ENCODE assay signal across 12 mouse cellular contexts in genomic region chr13:107956246-107956645, GRCm38 (mm10).
DNase-seq lines count a peak whose midpoint lies in the region; ATAC-seq and TF ChIP-seq lines count a peak whose summit lies in the region.
"Had no signal": no experiment of that assay in that cellular context is flagged by ENCODE, and none has a peak within 500 bp of the region (broad histone marks: within the 10 kb centered on the region; RNA-seq: fewer than 3 reads in every experiment).

No protein-coding gene starts in this region.

- WGBS in intestine, embryonic 15.5 days = 34% methylated on average over 3 of the region's 3 CpGs
- WGBS in intestine, embryonic 16.5 days = 34% methylated on average over 3 of the region's 3 CpGs
- 16% methylated on average over 3 of the region's 3 CpGs for WGBS in midbrain, embryonic 12.5 days
- WGBS in midbrain, postnatal 0 days = 24% methylated on average over 3 of the region's 3 CpGs
- 29% methylated on average over 3 of the region's 3 CpGs for WGBS in stomach, embryonic 15.5 days

- H3K9ac ChIP-seq in intestine, embryonic 15.5 days = no peak overlapping the region
- no peak overlapping the region for H3K9ac ChIP-seq in intestine, embryonic 16.5 days (ENCODE audit: low read depth, low read length)
- H3K9ac ChIP-seq in midbrain, embryonic 12.5 days (replicated peaks) = no peak overlapping the region
- H3K9ac ChIP-seq in midbrain, postnatal 0 days (replicated peaks; ENCODE audit: low read length, poor library complexity, severe bottlenecking) = no peak overlapping the region
- H3K9ac ChIP-seq in stomach, embryonic 15.5 days = no peak overlapping the region
- H3K9ac ChIP-seq: hindbrain, embryonic 14.5 days had no signal

- no peak for ATAC-seq in intestine, embryonic 15.5 days
- no peak for ATAC-seq in intestine, embryonic 16.5 days
- no peak for ATAC-seq in midbrain, embryonic 12.5 days (ENCODE audit: low FRiP score, low read depth)
- ATAC-seq in midbrain, postnatal 0 days (ENCODE audit: low FRiP score) = no peak
- no peak for ATAC-seq in stomach, embryonic 15.5 days (ENCODE audit: insufficient read depth, low FRiP score, low read depth)
- no peak for ATAC-seq in erythroblast, adult 5-6 weeks (replicated peaks; ENCODE audit: low FRiP score, poor library complexity, severe bottlenecking)

- H3K27ac ChIP-seq in intestine, embryonic 15.5 days = 0 out of 2 replicates have a peak overlapping the region, but pooled peaks have one; percentile 48
- no peak overlapping the region for H3K27ac ChIP-seq in intestine, embryonic 16.5 days (ENCODE audit: low read length)
- peak overlapping the region; percentile 75; the same call in 1 of the 2 replicates for H3K27ac ChIP-seq in midbrain, embryonic 12.5 days (replicated peaks)
- H3K27ac ChIP-seq in midbrain, postnatal 0 days (ENCODE audit: low read depth, low read length) = no peak overlapping the region
- peak overlapping the region; percentile 73 for H3K27ac ChIP-seq in stomach, embryonic 15.5 days
- H3K27ac ChIP-seq: hindbrain, embryonic 14.5 days had no signal

- no peaks in the 10 kb centered on the region for H3K36me3 ChIP-seq in intestine, embryonic 15.5 days
- H3K36me3 ChIP-seq in intestine, embryonic 16.5 days (ENCODE audit: control insufficient read depth, insufficient read depth, low read length) = no peaks in the 10 kb centered on the region
- no peaks in the 10 kb centered on the region for H3K36me3 ChIP-seq in midbrain, embryonic 12.5 days
- no peaks in the 10 kb centered on the region for H3K36me3 ChIP-seq in midbrain, postnatal 0 days (ENCODE audit: insufficient read depth, low read length)
- H3K36me3 ChIP-seq in stomach, embryonic 15.5 days = no peaks in the 10 kb centered on the region

- H3K4me1 ChIP-seq in intestine, embryonic 15.5 days (replicated peaks) = peaks cover 21% of the 10 kb centered on the region
- peaks cover 30% of the 10 kb centered on the region for H3K4me1 ChIP-seq in intestine, embryonic 16.5 days (ENCODE audit: control insufficient read depth, insufficient read depth, low read length)
- peaks cover 29% of the 10 kb centered on the region for H3K4me1 ChIP-seq in midbrain, embryonic 12.5 days
- 0 out of 2 replicates have a peak, but pooled peaks cover 3% of the 10 kb centered on the region for H3K4me1 ChIP-seq in midbrain, postnatal 0 days (ENCODE audit: insufficient read depth, low read length)
- peaks cover 21% of the 10 kb centered on the region for H3K4me1 ChIP-seq in stomach, embryonic 15.5 days

- TF ChIP-seq CTCF in midbrain, postnatal 0 days (IDR thresholded peaks at IDR 0.05) = no peak

- no peaks in the 10 kb centered on the region for H3K9me3 ChIP-seq in intestine, embryonic 15.5 days
- no peaks in the 10 kb centered on the region for H3K9me3 ChIP-seq in intestine, embryonic 16.5 days (ENCODE audit: control insufficient read depth, low read length)
- H3K9me3 ChIP-seq in midbrain, embryonic 12.5 days = no peaks in the 10 kb centered on the region
- no peaks in the 10 kb centered on the region for H3K9me3 ChIP-seq in midbrain, postnatal 0 days (ENCODE audit: low read length)
- H3K9me3 ChIP-seq in stomach, embryonic 15.5 days = no peaks in the 10 kb centered on the region

- no peak overlapping the region for H3K4me3 ChIP-seq in intestine, embryonic 15.5 days (replicated peaks)
- no peak overlapping the region for H3K4me3 ChIP-seq in intestine, embryonic 16.5 days (ENCODE audit: low read length)
- no peak overlapping the region for H3K4me3 ChIP-seq in midbrain, embryonic 12.5 days
- no peak overlapping the region for H3K4me3 ChIP-seq in midbrain, postnatal 0 days (ENCODE audit: low read depth, low read length)
- no peak overlapping the region for H3K4me3 ChIP-seq in stomach, embryonic 15.5 days (replicated peaks)

- no peak overlapping the region for H3K4me2 ChIP-seq in intestine, embryonic 15.5 days (replicated peaks)
- H3K4me2 ChIP-seq in intestine, embryonic 16.5 days (ENCODE audit: low read depth, low read length) = no peak overlapping the region
- H3K4me2 ChIP-seq in midbrain, embryonic 12.5 days (replicated peaks) = peak overlapping the region; percentile 31; the same call in 1 of the 2 replicates
- H3K4me2 ChIP-seq in midbrain, postnatal 0 days (ENCODE audit: low read depth, low read length, poor library complexity, severe bottlenecking) = no peak overlapping the region
- no peak overlapping the region for H3K4me2 ChIP-seq in stomach, embryonic 15.5 days
- H3K4me2 ChIP-seq: hindbrain, embryonic 14.5 days had no signal

- no peaks in the 10 kb centered on the region for H3K27me3 ChIP-seq in intestine, embryonic 15.5 days (replicated peaks)
- no peaks in the 10 kb centered on the region for H3K27me3 ChIP-seq in intestine, embryonic 16.5 days (replicated peaks; ENCODE audit: control insufficient read depth, insufficient read depth, low read length)
- no peaks in the 10 kb centered on the region for H3K27me3 ChIP-seq in midbrain, embryonic 12.5 days
- no peaks in the 10 kb centered on the region for H3K27me3 ChIP-seq in midbrain, postnatal 0 days (ENCODE audit: insufficient read depth, low read length)
- H3K27me3 ChIP-seq in stomach, embryonic 15.5 days (replicated peaks) = no peaks in the 10 kb centered on the region

- no peak for DNase-seq in midbrain, postnatal 0 days (ENCODE audit: low spot score)
- DNase-seq in embryo, embryonic 11 days = peak; percentile 48
- DNase-seq: layer of hippocampus, postnatal 36 days; liver; lung, postnatal 36 days; right cerebral cortex, postnatal 25 days had no signal

Comparison
In these comparisons a context has a peak if more than half of its experiments do, and no peak if none do; other contexts are left out.
1. H3K27ac ChIP-seq: peak in intestine, embryonic 15.5 days (single experiment), midbrain, embryonic 12.5 days (single experiment) and stomach, embryonic 15.5 days (single experiment); none in intestine, embryonic 16.5 days (single experiment) and midbrain, postnatal 0 days (single experiment).